Mouse (Mus musculus) heart, postnatal 0 days (tissue): Measurements from ENCODE around the gene Gm45623.

Experiments
- CTCF ChIP-seq: IDR thresholded peaks from 2 replicates; pipeline ENCODE4 v1.5.1; 2016; ENCODE audit warnings: antibody characterized with exemption, control low read depth, low read depth
- EP300 ChIP-seq: IDR thresholded peaks from 2 replicates; pipeline ENCODE4 v1.6.1; 2016; ENCODE audit warnings: antibody characterized with exemption, low read depth

DNA sequence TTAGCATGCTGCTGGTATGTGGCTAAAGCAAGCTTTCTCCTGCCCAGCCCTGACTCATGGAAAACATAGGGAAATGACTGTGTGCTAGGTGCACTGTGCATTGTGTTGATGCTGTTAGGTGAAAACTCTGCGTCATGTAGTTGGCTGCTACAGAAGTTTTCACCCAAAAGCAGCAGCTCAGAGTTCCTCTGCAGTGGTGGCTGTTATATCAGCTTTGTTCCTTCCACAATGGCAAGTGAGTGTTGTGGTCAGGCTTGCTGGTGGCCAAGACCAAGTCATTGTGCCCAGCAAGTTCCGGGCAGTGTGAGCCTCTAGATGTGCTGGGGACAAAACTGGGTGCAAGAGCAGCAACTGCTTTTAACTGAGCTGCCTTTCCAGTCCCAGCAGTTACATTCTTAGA is 41.4 kb downstream of the Gm45623 start:
- TF ChIP-seq CTCF (no peak), EP300 (no peak)
